Mouse (Mus musculus) kidney, postnatal 14 days (tissue): ENCODE data around the gene Asprv1.

Source experiments
- DNase-seq: peaks from one replicate; pipeline ENCODE4 v3.0.0; 2022; ENCODE audit warnings: mixed read lengths

Asprv1 gene

GRCm38 (mm10) chr6:86627946-86628345, at the start of gene Asprv1:
Gene Asprv1 (plus strand): TSS chr6:86628164.
- DNase-seq: no peak

- peak; percentile 72 for DNase-seq
These were observed 49.6 kb upstream of the Asprv1 start for GRCm38 (mm10) chr6:86578396-86578795.

- DNase-seq: no peak
These were observed 48.7 kb upstream of the Asprv1 start for GRCm38 (mm10) chr6:86579066-86579784.

- DNase-seq: no peak
These were observed 48.0 kb upstream of the Asprv1 start for GRCm38 (mm10) chr6:86579926-86580325.

GRCm38 (mm10) chr6:86583141-86583540, 44.8 kb upstream of the Asprv1 start:
- DNase-seq: no peak

GRCm38 (mm10) chr6:86583601-86584215, 44.3 kb upstream of the Asprv1 start:
- DNase-seq: no peak

- DNase-seq: no peak
These were observed 43.5 kb upstream of the Asprv1 start for GRCm38 (mm10) chr6:86584296-86585015.

GRCm38 (mm10) chr6:86585070-86585600, 42.8 kb upstream of the Asprv1 start:
- DNase-seq: peak; percentile 90

- DNase-seq: no peak
These were observed 41.9 kb upstream of the Asprv1 start for GRCm38 (mm10) chr6:86586070-86586469.

- DNase-seq: no peak
These were observed 39.5 kb upstream of the Asprv1 start for GRCm38 (mm10) chr6:86588429-86588828.

GRCm38 (mm10) chr6:86593146-86593897, 34.6 kb upstream of the Asprv1 start:
- no peak for DNase-seq

GRCm38 (mm10) chr6:86594636-86595035, 33.3 kb upstream of the Asprv1 start:
- peak; percentile 77 for DNase-seq

- DNase-seq: no peak
These were observed 32.0 kb upstream of the Asprv1 start for GRCm38 (mm10) chr6:86595865-86596440.

- no peak for DNase-seq
These were observed 29.2 kb upstream of the Asprv1 start for GRCm38 (mm10) chr6:86598742-86599193.

- DNase-seq: peak; percentile 85
These were observed 28.8 kb upstream of the Asprv1 start for GRCm38 (mm10) chr6:86599197-86599596.

GRCm38 (mm10) chr6:86599951-86600414, 28.0 kb upstream of the Asprv1 start:
- DNase-seq: peak; percentile 68

GRCm38 (mm10) chr6:86605260-86605659, 22.7 kb upstream of the Asprv1 start:
- no peak for DNase-seq

GRCm38 (mm10) chr6:86606289-86606688, 21.7 kb upstream of the Asprv1 start:
- DNase-seq: no peak

- DNase-seq: no peak
These were observed 20.5 kb upstream of the Asprv1 start for GRCm38 (mm10) chr6:86607471-86607870.

GRCm38 (mm10) chr6:86609235-86609634, 18.7 kb upstream of the Asprv1 start:
- DNase-seq: no peak

- peak; percentile 63 for DNase-seq
These were observed 17.2 kb upstream of the Asprv1 start for GRCm38 (mm10) chr6:86610714-86611113.

- DNase-seq: no peak
These were observed 12.7 kb upstream of the Asprv1 start for GRCm38 (mm10) chr6:86615301-86615700.
